Mouse (Mus musculus) MEL (cell line): Measurements from ENCODE around the gene Topaz1. TPM values are rescaled to one million over a fixed set of nuclear protein-coding genes. Genes with fewer than 3 reads are reported as not detected.

ENCODE experiments used
- DNase-seq: peaks from one replicate; pipeline ENCODE4 v3.0.0; 2011; ENCODE audit warnings: low read depth, low spot score
- H3K27ac ChIP-seq: 2 replicates; pipeline ENCODE4 v1.5.1; 2012; ENCODE audit warnings: low read depth, mild to moderate bottlenecking, control low read depth, low read length, moderate library complexity; ENCODE audit not compliant: control insufficient read depth
- H3K27me3 ChIP-seq, 2 experiments: fragments of 150-350 bp in 1 of 2; sonication (generic) in 1 of 2; 2 replicates each; pipeline ENCODE4 v1.6.1; 2012; ENCODE audit warnings: low read length in 2 of 2, mild to moderate bottlenecking in 2 of 2, improper control_type of control experiment in 1 of 2, moderate library complexity in 1 of 2; ENCODE audit not compliant: insufficient read depth in 2 of 2, control insufficient read depth in 1 of 2
- H3K36me3 ChIP-seq, 2 experiments: 2 replicates each; pipeline ENCODE4 v1.6.1; 2012 to 2014; ENCODE audit warnings: low read length in 2 of 2, improper control_type of control experiment in 1 of 2, inconsistent platforms in 1 of 2, mild to moderate bottlenecking in 1 of 2; ENCODE audit not compliant: insufficient read depth in 2 of 2, control insufficient read depth in 1 of 2
- H3K4me1 ChIP-seq, 2 experiments: fragments of 150-350 bp in 1 of 2; sonication (generic) in 1 of 2; 2 replicates each; pipeline ENCODE4 v1.6.1; 2012; ENCODE audit warnings: low read length in 2 of 2, improper control_type of control experiment in 1 of 2, mild to moderate bottlenecking in 1 of 2; ENCODE audit not compliant: insufficient read depth in 2 of 2, control insufficient read depth in 1 of 2
- H3K4me3 ChIP-seq, 2 experiments: fragments of 150-350 bp in 1 of 2; sonication (generic) in 1 of 2; 2 replicates each; pipeline ENCODE4 v1.5.1; 2012; ENCODE audit warnings: low read depth in 2 of 2, low read length in 2 of 2, mild to moderate bottlenecking in 2 of 2, moderate library complexity in 2 of 2, control low read depth in 1 of 2, improper control_type of control experiment in 1 of 2; ENCODE audit not compliant: control insufficient read depth in 1 of 2, insufficient read depth in 1 of 2
- H3K79me2 ChIP-seq: 2 replicates; pipeline ENCODE4 v1.6.1; 2012; ENCODE audit warnings: mild to moderate bottlenecking, low read length, moderate library complexity; ENCODE audit not compliant: control insufficient read depth, poor library complexity, insufficient read depth
- H3K9ac ChIP-seq: 2 replicates; pipeline ENCODE4 v1.6.1; 2012; ENCODE audit warnings: low read depth, mild to moderate bottlenecking, control low read depth, low read length, moderate library complexity; ENCODE audit not compliant: control insufficient read depth, poor library complexity, severe bottlenecking
- H3K9me3 ChIP-seq: fragments of 150-350 bp; sonication (generic); replicated peaks from 2 replicates; pipeline ENCODE4 v1.6.1; 2012; ENCODE audit warnings: mild to moderate bottlenecking, low read length, improper control_type of control experiment, moderate library complexity; ENCODE audit not compliant: insufficient read depth
- CHD1 ChIP-seq: IDR thresholded peaks from 2 replicates; pipeline ENCODE4 v1.6.1; 2012; ENCODE audit warnings: low read depth, mild to moderate bottlenecking, inconsistent platforms, low read length, improper control_type of control experiment
- CHD2 ChIP-seq: IDR thresholded peaks from 2 replicates; pipeline ENCODE4 v1.6.1; 2011; ENCODE audit warnings: low read length, improper control_type of control experiment
- CTCF ChIP-seq, 3 experiments: IDR thresholded peaks in 2 of 3; conservative IDR thresholded peaks in 1 of 3; 2 replicates each; pipeline ENCODE4 v1.5.1; 2011 to 2012; ENCODE audit warnings: low read length in 3 of 3, low read depth in 2 of 3, mild to moderate bottlenecking in 2 of 3, improper control_type of control experiment in 1 of 3, inconsistent platforms in 1 of 3, mixed read lengths in 1 of 3, moderate library complexity in 1 of 3; ENCODE audit not compliant: control insufficient read depth in 1 of 3, insufficient read depth in 1 of 3, poor library complexity in 1 of 3, severe bottlenecking in 1 of 3
- E2F4 ChIP-seq: IDR thresholded peaks from 2 replicates; pipeline ENCODE4 v1.6.1; 2011; ENCODE audit warnings: low read depth, low read length, improper control_type of control experiment, borderline replicate concordance
- ELF1 ChIP-seq: IDR thresholded peaks from 2 replicates; pipeline ENCODE4 v1.6.1; 2014; ENCODE audit warnings: low read depth, mild to moderate bottlenecking, inconsistent platforms, low read length, improper control_type of control experiment, moderate library complexity
- EP300 ChIP-seq, 2 experiments: IDR thresholded peaks; 2 replicates each; pipeline ENCODE4 v1.6.1; 2011; ENCODE audit warnings: improper control_type of control experiment in 2 of 2, low read length in 2 of 2, low read depth in 1 of 2, mild to moderate bottlenecking in 1 of 2
- ETS1 ChIP-seq: IDR thresholded peaks from 2 replicates; pipeline ENCODE4 v1.6.1; 2012; ENCODE audit warnings: low read depth, mild to moderate bottlenecking, inconsistent platforms, low read length, improper control_type of control experiment, moderate library complexity
- GATA1 ChIP-seq: IDR thresholded peaks from 2 replicates; pipeline ENCODE4 v1.6.1; 2011; ENCODE audit warnings: low read depth, low read length, improper control_type of control experiment
- HCFC1 ChIP-seq: IDR thresholded peaks from 2 replicates; pipeline ENCODE4 v1.6.1; 2012; ENCODE audit warnings: low read depth, mild to moderate bottlenecking, inconsistent platforms, low read length, improper control_type of control experiment, moderate library complexity
- JUND ChIP-seq: IDR thresholded peaks from 2 replicates; pipeline ENCODE4 v1.6.1; 2011; ENCODE audit warnings: low read depth, mild to moderate bottlenecking, improper control_type of control experiment, low read length
- KAT2A ChIP-seq: conservative IDR thresholded peaks from 2 replicates; pipeline ENCODE4 v1.6.1; 2012; ENCODE audit warnings: low read depth, low read length, improper control_type of control experiment, inconsistent platforms
- MAX ChIP-seq: IDR thresholded peaks from 2 replicates; pipeline ENCODE4 v1.6.1; 2011; ENCODE audit warnings: low read length, improper control_type of control experiment
- MEF2A ChIP-seq: IDR thresholded peaks from 2 replicates; pipeline ENCODE4 v1.6.1; 2014; ENCODE audit warnings: low read depth, mild to moderate bottlenecking, inconsistent platforms, low read length, improper control_type of control experiment; ENCODE audit not compliant: poor library complexity, insufficient replicate concordance, severe bottlenecking; ENCODE audit errors: extremely low read depth
- MXI1 ChIP-seq: IDR thresholded peaks from 2 replicates; pipeline ENCODE4 v1.6.1; 2011; ENCODE audit warnings: mild to moderate bottlenecking, low read depth, low read length, improper control_type of control experiment
- MYB ChIP-seq: IDR thresholded peaks from 2 replicates; pipeline ENCODE4 v1.6.1; 2011; ENCODE audit warnings: mild to moderate bottlenecking, low read depth, low read length, improper control_type of control experiment
- MYC ChIP-seq: IDR thresholded peaks from 2 replicates; pipeline ENCODE4 v1.6.1; 2011; ENCODE audit warnings: low read depth, mild to moderate bottlenecking, low read length, improper control_type of control experiment, moderate library complexity
- NELFE ChIP-seq: IDR thresholded peaks from 2 replicates; pipeline ENCODE4 v1.6.1; 2011; ENCODE audit warnings: low read depth, low read length, improper control_type of control experiment
- NRF1 ChIP-seq: IDR thresholded peaks from 2 replicates; pipeline ENCODE4 v1.6.1; 2014; ENCODE audit warnings: low read depth, mild to moderate bottlenecking, inconsistent platforms, low read length, improper control_type of control experiment, moderate library complexity; ENCODE audit not compliant: poor library complexity, insufficient read depth, severe bottlenecking
- POLR2A ChIP-seq, 2 experiments: IDR thresholded peaks; 2 replicates each; pipeline ENCODE4 v1.6.1; 2011 to 2012; ENCODE audit warnings: low read length in 2 of 2, mild to moderate bottlenecking in 2 of 2, control low read depth in 1 of 2, improper control_type of control experiment in 1 of 2, low read depth in 1 of 2, moderate library complexity in 1 of 2; ENCODE audit not compliant: control insufficient read depth in 1 of 2, insufficient read depth in 1 of 2, poor library complexity in 1 of 2
- POLR2AphosphoS2 ChIP-seq: IDR thresholded peaks from 2 replicates; pipeline ENCODE4 v1.6.1; 2011; ENCODE audit warnings: low read length, improper control_type of control experiment
- RAD21 ChIP-seq: IDR thresholded peaks from 2 replicates; pipeline ENCODE4 v1.6.1; 2011; ENCODE audit warnings: mild to moderate bottlenecking, low read depth, low read length, improper control_type of control experiment
- RCOR1 ChIP-seq: IDR thresholded peaks from 2 replicates; pipeline ENCODE4 v1.6.1; 2012; ENCODE audit warnings: low read depth, mild to moderate bottlenecking, inconsistent platforms, low read length, improper control_type of control experiment
- TAL1 ChIP-seq: IDR thresholded peaks from 2 replicates; pipeline ENCODE4 v1.6.1; 2012; ENCODE audit warnings: mild to moderate bottlenecking, inconsistent platforms, low read length, moderate library complexity, mixed read lengths
- TCF12 ChIP-seq: IDR thresholded peaks from 2 replicates; pipeline ENCODE4 v1.6.1; 2014; ENCODE audit warnings: low read depth, mild to moderate bottlenecking, inconsistent platforms, low read length, improper control_type of control experiment, moderate library complexity
- UBTF ChIP-seq: IDR thresholded peaks from 2 replicates; pipeline ENCODE4 v1.6.1; 2012; ENCODE audit warnings: low read depth, mild to moderate bottlenecking, inconsistent platforms, low read length, improper control_type of control experiment, moderate library complexity, borderline replicate concordance; ENCODE audit not compliant: insufficient read depth
- ZC3H11A ChIP-seq: IDR thresholded peaks from 2 replicates; pipeline ENCODE4 v1.6.1; 2012; ENCODE audit warnings: low read depth, mild to moderate bottlenecking, inconsistent platforms, low read length, improper control_type of control experiment
- ZKSCAN1 ChIP-seq: IDR thresholded peaks from 2 replicates; pipeline ENCODE4 v1.6.1; 2012; ENCODE audit warnings: low read depth, mild to moderate bottlenecking, inconsistent platforms, low read length, improper control_type of control experiment, moderate library complexity
- ZMIZ1 ChIP-seq: IDR thresholded peaks from 2 replicates; pipeline ENCODE4 v1.6.1; 2012; ENCODE audit warnings: low read depth, mild to moderate bottlenecking, inconsistent platforms, low read length, improper control_type of control experiment, moderate library complexity
- ZNF384 ChIP-seq: IDR thresholded peaks from 2 replicates; pipeline ENCODE4 v1.6.1; 2012; ENCODE audit warnings: low read depth, mild to moderate bottlenecking, inconsistent platforms, low read length, improper control_type of control experiment
- polyA plus RNA-seq, 2 experiments: library from polyadenylated mRNA; stranded (reverse) in 1 of 2; unstranded in 1 of 2; fragments of >175 nt in 1 of 2; fragments of >200 nt in 1 of 2; gene quantifications; 2 replicates each; pipeline versions ENCODE4 v1.2.1 to v1.2.4; 2012; ENCODE audit warnings: low replicate concordance in 2 of 2, low read depth in 1 of 2; ENCODE audit not compliant: insufficient read length in 2 of 2, insufficient read depth in 1 of 2, missing spikeins in 1 of 2
- total RNA-seq: library from RNA; depleted of rRNA; stranded (reverse); fragments of 300-350 nt; gene quantifications from 2 replicates; pipeline ENCODE4 v1.2.3, GENCODE M21; 2012

Gene Topaz1
- total and polyA plus RNA-seq, 3 experiments, result not detected

DNA sequence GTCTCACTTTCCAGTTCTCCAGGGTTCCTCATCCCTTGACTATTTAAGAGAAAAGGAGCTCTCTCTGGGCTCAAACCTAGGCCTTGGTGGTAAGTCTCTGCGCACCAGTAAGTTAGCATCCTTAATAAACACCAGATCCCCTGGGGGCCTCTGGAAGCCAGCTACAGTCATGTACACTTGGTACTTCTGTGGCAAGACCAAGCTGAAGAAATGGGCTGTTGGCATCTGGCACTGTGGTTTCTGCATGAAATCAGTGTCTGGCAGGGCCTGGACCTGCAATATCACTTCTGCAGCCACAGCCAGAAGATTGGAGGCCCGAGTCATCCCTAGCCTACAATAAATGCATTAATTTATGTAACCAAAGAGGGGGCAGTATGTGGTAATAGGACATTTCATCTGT, 32.1 kb upstream of the Topaz1 start:
- Histone ChIP-seq H3K4me3 (no peak overlapping the region), H3K27ac (no peak overlapping the region), H3K79me2 (no peaks in the 10 kb centered on the region), H3K27me3 (no peaks in the 10 kb centered on the region; a peak in 2 of 4 replicates), H3K9me3 (no peaks in the 10 kb centered on the region), H3K36me3 (peaks cover 0 to 6% of the 10 kb centered on the region in 2 experiments; a peak in 2 of 4 replicates), H3K9ac (no peak overlapping the region), H3K4me1 (peaks cover 0 to 10% of the 10 kb centered on the region in 2 experiments; a peak in 2 of 4 replicates)
- TF ChIP-seq POLR2AphosphoS2 (no peak), KAT2A (no peak), GATA1 (no peak), MEF2A (no peak), ZKSCAN1 (no peak), ZNF384 (no peak), HCFC1 (no peak), MAX (no peak), MXI1 (no peak), ZMIZ1 (no peak), UBTF (no peak), CHD2 (no peak), ZC3H11A (no peak), NELFE (no peak), MYC (no peak), EP300 (IDR thresholded peaks at IDR 0.05; ENCODE audit: low read depth in 1 of 2, low read length in 2 of 2) (no peak), ELF1 (no peak)
- no peak for DNase-seq

DNA sequence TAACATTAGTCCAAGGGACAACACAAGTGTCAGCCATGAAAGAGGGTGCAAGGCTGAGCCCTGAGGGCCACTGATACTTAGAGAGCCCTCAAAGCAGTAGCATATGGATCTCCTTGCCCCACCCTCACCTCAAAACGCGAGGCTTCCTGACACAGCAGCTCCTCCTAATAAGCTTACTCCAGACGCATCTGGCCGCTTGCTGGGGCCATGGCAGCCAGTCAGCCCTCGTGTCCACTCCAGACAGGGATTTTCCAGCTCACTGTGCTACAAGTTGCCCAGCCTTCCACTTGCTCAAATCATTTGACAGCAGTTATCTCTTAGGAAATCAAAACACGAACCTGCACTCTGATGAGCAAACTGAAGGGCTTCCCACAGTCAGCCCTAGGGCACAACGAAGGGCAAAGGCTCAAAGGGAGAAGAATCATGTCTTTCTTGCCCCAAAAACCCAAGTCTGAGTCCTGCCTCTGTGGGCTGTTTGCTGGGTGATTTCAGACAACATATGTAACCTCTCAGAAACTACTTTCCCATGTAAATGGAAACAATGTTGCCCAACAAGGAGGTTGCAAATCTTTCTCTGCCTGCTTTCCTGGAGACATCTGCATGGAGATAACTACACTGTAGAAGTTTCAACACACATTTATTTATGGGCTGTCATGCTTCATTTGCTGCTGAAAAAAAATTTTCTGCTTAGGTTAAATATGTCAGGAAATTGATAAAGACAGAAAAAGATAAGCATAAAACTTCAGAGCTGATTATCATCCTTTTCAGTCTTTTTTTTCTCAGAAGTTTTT, 30.8 kb upstream of the Topaz1 start:
- peak overlapping the region; percentile 28; the same call in 1 of the 2 replicates for H3K27ac ChIP-seq
- peaks cover 0 to 10% of the 10 kb centered on the region in 2 experiments; a peak in 2 of 4 replicates for H3K4me1 ChIP-seq
- peaks cover 0 to 6% of the 10 kb centered on the region in 2 experiments; a peak in 2 of 4 replicates for H3K36me3 ChIP-seq
- H3K27me3 ChIP-seq, result peaks cover 0 to 2% of the 10 kb centered on the region in 2 experiments
- H3K9ac ChIP-seq, result no peak overlapping the region
- no peak overlapping the region for H3K4me3 ChIP-seq
- TF ChIP-seq EP300 (IDR thresholded peaks at IDR 0.05; ENCODE audit: low read depth in 1 of 2, low read length in 2 of 2), result peak; percentile 62 to 67; a peak in 3 of 4 replicates
- peak; percentile 53; the same call in 1 of the 2 replicates for TF ChIP-seq GATA1
- peak; percentile 82 for TF ChIP-seq ZNF384
- no peak for TF ChIP-seq UBTF
- peak; percentile 85 for TF ChIP-seq TCF12
- TF ChIP-seq RAD21, result no peak
- no peak for TF ChIP-seq ELF1
- TF ChIP-seq E2F4, result no peak
- no peak for TF ChIP-seq CTCF (IDR thresholded peaks at IDR 0.05 in 2 of 3, conservative IDR thresholded peaks at IDR 0.05 in 1 of 3; ENCODE audit: control insufficient read depth in 1 of 3, insufficient read depth in 1 of 3, low read depth in 2 of 3, low read length in 3 of 3, poor library complexity in 1 of 3, severe bottlenecking in 1 of 3)
- TF ChIP-seq NRF1, result no peak
- TF ChIP-seq CHD1, result no peak
- peak; percentile 36; the same call in 1 of the 2 replicates for TF ChIP-seq TAL1
- TF ChIP-seq POLR2A (IDR thresholded peaks at IDR 0.05; ENCODE audit: control insufficient read depth in 1 of 2, insufficient read depth in 1 of 2, low read depth in 1 of 2, low read length in 2 of 2, poor library complexity in 1 of 2), result no peak
- no peak for TF ChIP-seq CHD2
- TF ChIP-seq JUND, result no peak
- no peak for TF ChIP-seq POLR2AphosphoS2
- peak; percentile 36; the same call in 1 of the 2 replicates for TF ChIP-seq ETS1
- no peak for TF ChIP-seq MYB
- TF ChIP-seq RCOR1, result 0 out of 2 replicates have a peak, but pooled peaks have one; percentile 23
- TF ChIP-seq, all 39 proteins: peak for 7
- DNase-seq, result peak; percentile 51
- no peaks in the 10 kb centered on the region for H3K79me2 ChIP-seq
- H3K9me3 ChIP-seq, result no peaks in the 10 kb centered on the region
